Mouse (Mus musculus) heart, postnatal 0 days (tissue): ENCODE data around the gene Ptprm.

ENCODE experiments used
- CTCF ChIP-seq: IDR thresholded peaks from 2 replicates; pipeline ENCODE4 v1.5.1; 2016; ENCODE audit warnings: antibody characterized with exemption, control low read depth, low read depth
- EP300 ChIP-seq: IDR thresholded peaks from 2 replicates; pipeline ENCODE4 v1.6.1; 2016; ENCODE audit warnings: antibody characterized with exemption, low read depth

DNA sequence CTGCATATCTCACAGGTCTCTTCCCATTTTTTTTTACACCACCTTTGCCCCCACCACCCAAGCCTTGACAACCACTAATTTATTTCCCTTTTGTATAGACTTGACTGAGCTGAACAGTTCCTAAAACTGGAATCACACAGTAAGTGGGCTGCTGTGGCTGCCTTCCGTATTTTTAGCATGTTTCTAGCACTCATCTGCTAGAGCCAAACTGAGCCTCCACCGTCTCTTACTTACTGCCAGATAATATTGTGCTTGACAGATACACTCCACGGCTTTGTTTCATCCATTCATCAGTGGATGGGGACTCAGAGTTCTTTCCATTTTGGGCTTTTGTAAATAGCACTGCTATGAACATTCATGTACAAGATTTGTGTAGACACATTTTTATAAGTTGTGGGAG is 381.3 kb downstream of the Ptprm start:
- no peak for TF ChIP-seq CTCF
- no peak for TF ChIP-seq EP300
